Mouse (Mus musculus) olfactory bulb, adult 2 months (tissue): Measurements from ENCODE around the gene Med27. TPM values are rescaled to one million over a fixed set of nuclear protein-coding genes. Genes with fewer than 3 reads are reported as not detected.

Experiments
- H3K27ac ChIP-seq: fragments of 200-500 bp; 2 replicates; pipeline ENCODE4 v1.5.1; 2012; ENCODE audit warnings: low read depth, low read length; ENCODE audit not compliant: insufficient read depth
- H3K4me1 ChIP-seq: fragments of 200-500 bp; 2 replicates; pipeline ENCODE4 v1.6.1; 2012; ENCODE audit warnings: low read length; ENCODE audit not compliant: control insufficient read depth, insufficient read depth
- H3K4me3 ChIP-seq: fragments of 200-500 bp; 2 replicates; pipeline ENCODE4 v1.5.1; 2012; ENCODE audit warnings: mild to moderate bottlenecking, low read depth, low read length, moderate library complexity; ENCODE audit not compliant: insufficient read depth
- CTCF ChIP-seq: fragments of 200-500 bp; IDR thresholded peaks from 2 replicates; pipeline ENCODE4 v1.5.1; 2012; ENCODE audit warnings: low read depth, mild to moderate bottlenecking, low read length, moderate library complexity; ENCODE audit not compliant: insufficient read depth
- POLR2A ChIP-seq: fragments of 200-500 bp; IDR thresholded peaks from 2 replicates; pipeline ENCODE4 v1.6.1; 2012; ENCODE audit warnings: mild to moderate bottlenecking, low read depth, low read length, moderate library complexity; ENCODE audit not compliant: insufficient read depth
- WGBS: fragments of 180-500 bp; shearing (Covaris S2); methylation state at CpG from one replicate; pipeline ENCODE4 v1.1.7; 2018; 5-methylcytosine and 5-hydroxymethylcytosine counted together
- polyA plus RNA-seq: library from polyadenylated mRNA; stranded (reverse); fragments of >200 nt; gene quantifications from 2 replicates; pipeline ENCODE4 v1.2.4, GENCODE M21; 2012; ENCODE audit warnings: low replicate concordance; ENCODE audit not compliant: missing spikeins, insufficient read depth, insufficient read length

Med27 gene
- polyA plus RNA-seq, 1 experiment = not detected

GRCm38 (mm10) chr2:29403799-29404530, 57.3 kb downstream of the Med27 start:
- no peak overlapping the region for H3K27ac ChIP-seq
- H3K4me3 ChIP-seq = no peak overlapping the region
- peaks cover 13% of the 10 kb centered on the region for H3K4me1 ChIP-seq
- TF ChIP-seq POLR2A (no peak), CTCF (no peak)
- WGBS = 83% methylated on average over 9 of the region's 9 CpGs

- no peak for TF ChIP-seq CTCF
- H3K4me3 ChIP-seq = no peak overlapping the region
- peaks cover 13% of the 10 kb centered on the region for H3K4me1 ChIP-seq
- 90% methylated on average over 10 of the region's 10 CpGs for WGBS
- H3K27ac ChIP-seq = no peak overlapping the region
These were observed 58.3 kb downstream of the Med27 start for GRCm38 (mm10) chr2:29404931-29405330.

- H3K27ac ChIP-seq = no peak overlapping the region
- H3K4me1 ChIP-seq = peaks cover 13% of the 10 kb centered on the region
- H3K4me3 ChIP-seq = no peak overlapping the region
- no peak for TF ChIP-seq POLR2A
- no peak for TF ChIP-seq CTCF
- 97% methylated on average over 2 of the region's 2 CpGs for WGBS
These were observed 59.2 kb downstream of the Med27 start for GRCm38 (mm10) chr2:29405848-29406247.

- H3K4me3 ChIP-seq = no peak overlapping the region
- no peak for TF ChIP-seq CTCF
- TF ChIP-seq POLR2A = no peak
- 74% methylated on average over 3 of the region's 3 CpGs for WGBS
- H3K27ac ChIP-seq = no peak overlapping the region
- H3K4me1 ChIP-seq = peaks cover 13% of the 10 kb centered on the region
These were observed 60.7 kb downstream of the Med27 start for GRCm38 (mm10) chr2:29407350-29407749.

GRCm38 (mm10) chr2:29407764-29408163, 61.1 kb downstream of the Med27 start:
- WGBS = 78% methylated on average over 7 of the region's 7 CpGs
- Histone ChIP-seq H3K4me1 (peaks cover 9% of the 10 kb centered on the region), H3K4me3 (no peak overlapping the region), H3K27ac (no peak overlapping the region)
- TF ChIP-seq CTCF (no peak), POLR2A (no peak)

GRCm38 (mm10) chr2:29410884-29411283, 64.3 kb downstream of the Med27 start:
- peaks cover 2% of the 10 kb centered on the region for H3K4me1 ChIP-seq
- no peak overlapping the region for H3K4me3 ChIP-seq
- 88% methylated on average over 7 of the region's 7 CpGs for WGBS
- TF ChIP-seq CTCF (no peak), POLR2A (no peak)
- H3K27ac ChIP-seq = no peak overlapping the region

- Histone ChIP-seq H3K4me1 (peaks cover 2% of the 10 kb centered on the region), H3K4me3 (no peak overlapping the region), H3K27ac (no peak overlapping the region)
- WGBS = 80% methylated on average over 3 of the region's 3 CpGs
- TF ChIP-seq CTCF (no peak), POLR2A (no peak)
These were observed 65.8 kb downstream of the Med27 start for GRCm38 (mm10) chr2:29412458-29412857.

GRCm38 (mm10) chr2:29413259-29413993, 66.8 kb downstream of the Med27 start:
- no peak for TF ChIP-seq POLR2A
- TF ChIP-seq CTCF = no peak
- 78% methylated on average over 13 of the region's 13 CpGs for WGBS
- H3K4me1 ChIP-seq = peaks cover 2% of the 10 kb centered on the region
- H3K4me3 ChIP-seq = no peak overlapping the region
- H3K27ac ChIP-seq = no peak overlapping the region

- 81% methylated on average over 7 of the region's 7 CpGs for WGBS
- Histone ChIP-seq H3K27ac (no peak overlapping the region), H3K4me1 (peaks cover 2% of the 10 kb centered on the region), H3K4me3 (no peak overlapping the region)
- TF ChIP-seq CTCF = no peak
- TF ChIP-seq POLR2A = no peak
These were observed 68.3 kb downstream of the Med27 start for GRCm38 (mm10) chr2:29414852-29415473.
